Comparison of ENCODE assay signal across 10 mouse cellular contexts in the genomic region with DNA sequence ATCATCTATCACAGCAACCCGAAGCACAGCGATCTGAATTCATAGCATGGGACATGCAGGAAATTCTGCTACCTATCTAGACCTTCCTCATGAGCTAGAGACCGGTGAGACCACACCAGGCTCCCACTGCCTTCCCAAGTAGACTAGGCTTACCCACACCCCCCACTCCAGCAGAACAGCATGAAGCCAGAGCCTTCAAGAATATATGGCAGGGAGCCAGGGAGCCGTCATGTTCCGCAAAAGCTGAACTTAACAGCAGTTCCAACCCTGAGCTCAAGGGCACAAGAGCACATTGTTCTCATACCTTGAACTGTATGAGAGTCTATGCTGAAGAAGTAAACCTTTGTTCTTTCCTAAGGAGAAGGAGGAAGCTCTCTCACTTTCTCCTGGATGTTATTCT. TPM values are rescaled to one million over a fixed set of nuclear protein-coding genes. Genes with fewer than 3 reads are reported as not detected.
DNase-seq lines count a peak whose midpoint lies in the region; ATAC-seq and TF ChIP-seq lines count a peak whose summit lies in the region.
"Had no signal": no experiment of that assay in that cellular context is flagged by ENCODE, and none has a peak within 500 bp of the region (broad histone marks: within the 10 kb centered on the region; RNA-seq: fewer than 3 reads in every experiment).

No protein-coding gene starts in this region.

- no peaks in the 10 kb centered on the region for H3K9me3 ChIP-seq in heart, embryonic 13.5 days
- H3K9me3 ChIP-seq: G1E had no signal

- ATAC-seq in heart, embryonic 13.5 days (ENCODE audit: extremely low read depth, insufficient number of reproducible peaks, low FRiP score, low TSS enrichment), result peak; percentile 54; the same call in 1 of the 2 replicates
- no peak for ATAC-seq in megakaryocyte-erythroid progenitor cell, adult 5-6 weeks (replicated peaks; ENCODE audit: low FRiP score, low TSS enrichment, poor library complexity, severe bottlenecking)

- peaks cover 22% of the 10 kb centered on the region for H3K4me1 ChIP-seq in heart, embryonic 13.5 days
- H3K4me1 ChIP-seq in lung, adult 2 months (ENCODE audit: control insufficient read depth, insufficient read depth, low read length), result no peaks in the 10 kb centered on the region

- peak overlapping the region; percentile 71 for H3K27ac ChIP-seq in heart, embryonic 13.5 days (replicated peaks)
- H3K27ac ChIP-seq: macrophage had no signal

- H3K4me2 ChIP-seq in heart, embryonic 13.5 days, result peak overlapping the region; percentile 61

- TF ChIP-seq CTCF in lung, adult 2 months (IDR thresholded peaks at IDR 0.05; ENCODE audit: insufficient read depth, low read length), result no peak

- H3K27me3 ChIP-seq in heart, embryonic 13.5 days (replicated peaks), result no peaks in the 10 kb centered on the region; the same call in 1 of the 2 replicates

- WGBS in heart, embryonic 13.5 days, result 40% methylated on average over 5 of the region's 5 CpGs
- 46% methylated on average over 5 of the region's 5 CpGs for WGBS in lung, adult 2 months

- no peak for TF ChIP-seq POLR2A in lung, adult 2 months (IDR thresholded peaks at IDR 0.05; ENCODE audit: borderline replicate concordance, extremely low read depth, low read depth, low read length)

- DNase-seq in heart, postnatal 36 days, result no peak
- DNase-seq in ZHBTc4 (ENCODE audit: low read depth, low spot score), result peak; percentile 26
- peak; percentile 40 for DNase-seq in cerebellum, adult 8-10 months
- DNase-seq in lung, adult 2 months, result peak; percentile 54
- no peak for DNase-seq in spleen, postnatal 14 days (ENCODE audit: low spot score in 2 of 2)
- DNase-seq in liver, result no peak

- peak overlapping the region; percentile 24 for H3K4me3 ChIP-seq in heart, embryonic 13.5 days
- peak overlapping the region; percentile 0 for H3K4me3 ChIP-seq in lung, adult 2 months (replicated peaks; ENCODE audit: extremely low read depth, low read depth, low read length)

- H3K36me3 ChIP-seq in heart, embryonic 13.5 days, result no peaks in the 10 kb centered on the region
- H3K36me3 ChIP-seq: G1E had no signal

- H3K9ac ChIP-seq in heart, embryonic 13.5 days, result 0 out of 2 replicates have a peak overlapping the region, but pooled peaks have one; percentile 44

- intact Hi-C loops in heart, postnatal 36 days (cut with DNase I), result no loop called here

RNA-seq across cellular contexts. Expression of gene 2010300C02Rik, which starts 32.4 kb away (rescaled TPM):
- 3.9 and 4.6 TPM in 2 replicates for polyA plus RNA-seq in heart, embryonic 13.5 days (2015; fragmentation: Nextera tagmentation; extraction: Ambion mirVana)
- total RNA-seq in heart, postnatal 36 days (2021), result under 1 TPM; 0.94 to 0.98 TPM
- polyA plus RNA-seq in lung, adult 2 months (2012; rRNA removed), result 12.9 and 14.5 TPM in 2 replicates
- not detected in 2 replicates for total RNA-seq in megakaryocyte-erythroid progenitor cell, adult 5-6 weeks (2014; fragmentation: Nextera tagmentation)
- 0.05 and 0.15 TPM in 2 replicates for total RNA-seq in megakaryocyte-erythroid progenitor cell, adult 5-6 weeks (2017)
- polyA plus RNA-seq: G1E, macrophage had no signal

Comparison
In these comparisons a context has a peak if more than half of its experiments do, and no peak if none do; other contexts are left out.
1. DNase-seq: peak in ZHBTc4 (single experiment), cerebellum, adult 8-10 months (single experiment) and lung, adult 2 months (single experiment); none in heart, postnatal 36 days (0 of 2), spleen, postnatal 14 days (0 of 2) and liver (single experiment).